Mouse (Mus musculus): ENCODE data around the gene Slc25a48.
A peak's percentile ranks its signal among the peaks of the same experiment; 100 is the strongest.

Slc25a48 gene

DNA sequence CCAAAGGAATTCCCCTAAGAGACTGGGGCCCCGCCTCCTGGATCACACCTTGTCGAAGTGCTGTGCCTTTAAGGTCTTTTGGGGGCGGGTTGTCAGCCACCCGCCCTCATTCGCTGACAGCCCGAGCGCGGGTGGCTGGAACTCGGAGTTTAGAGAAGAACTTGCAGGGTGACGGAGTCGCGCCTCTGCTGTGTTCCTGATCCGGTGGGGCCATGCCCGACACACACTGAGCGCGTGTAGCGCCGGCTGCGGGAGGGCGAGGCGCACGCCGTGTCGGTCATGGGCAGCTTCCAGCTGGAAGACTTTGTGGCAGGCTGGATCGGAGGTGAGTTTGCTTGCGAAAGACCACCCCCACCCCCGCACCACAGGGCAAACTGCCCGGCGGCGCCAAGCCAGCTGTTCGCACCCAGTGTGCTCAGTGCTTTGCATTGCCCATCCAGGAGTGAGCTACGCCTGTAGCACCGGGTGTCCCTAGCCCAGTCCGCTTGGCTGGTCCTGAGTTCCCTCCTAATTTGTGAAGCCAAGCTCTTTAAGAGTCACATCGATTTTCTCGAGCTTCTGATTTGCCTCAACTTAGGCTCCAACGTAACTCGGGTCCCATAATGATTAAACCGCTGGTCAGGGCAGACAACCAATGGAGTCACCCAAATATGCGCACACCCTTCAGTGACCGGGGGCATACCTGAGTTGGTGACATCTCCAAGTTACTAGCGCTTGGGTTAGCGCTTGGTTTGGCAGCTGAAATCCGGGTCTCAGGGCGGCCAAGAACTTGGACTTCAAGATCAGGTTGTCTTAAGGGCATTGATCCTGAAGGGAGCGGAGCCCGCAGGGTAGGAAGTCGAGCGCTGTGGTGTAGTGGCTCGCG lies at the start of gene Slc25a48:
Gene Slc25a48 (plus strand): TSS at position 145 of the 865 bp plus-strand sequence.
- DNase-seq (ENCODE audit: low spot score in 2 of 2): no peak

DNA sequence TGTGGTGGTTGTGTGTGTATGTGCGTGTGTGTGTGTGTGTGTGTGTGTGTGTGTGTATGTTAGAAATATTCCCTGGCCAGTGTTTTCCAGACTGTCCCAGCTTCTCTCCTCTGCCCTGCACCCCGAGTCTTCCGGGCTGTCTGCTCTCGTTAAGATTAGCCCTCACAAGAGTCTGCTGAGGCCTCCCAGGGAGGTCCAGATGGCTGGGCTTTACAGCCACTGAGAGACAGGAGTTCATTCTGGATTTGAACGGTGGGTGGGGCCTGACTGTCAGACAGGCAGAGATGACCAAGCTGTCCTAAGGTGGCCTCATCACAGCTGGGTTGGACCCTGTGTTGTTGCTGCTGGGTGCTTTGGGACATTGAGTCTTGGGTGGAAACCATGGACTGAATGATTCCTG lies 40.6 kb upstream of the Slc25a48 start:
- peak in 1 of 2 experiments; percentile 39 for DNase-seq (ENCODE audit: low spot score in 2 of 2)

GRCm38 (mm10) chr13:56401186-56401585 lies 37.0 kb upstream of the Slc25a48 start:
- no peak for DNase-seq (ENCODE audit: low spot score in 2 of 2)

DNA sequence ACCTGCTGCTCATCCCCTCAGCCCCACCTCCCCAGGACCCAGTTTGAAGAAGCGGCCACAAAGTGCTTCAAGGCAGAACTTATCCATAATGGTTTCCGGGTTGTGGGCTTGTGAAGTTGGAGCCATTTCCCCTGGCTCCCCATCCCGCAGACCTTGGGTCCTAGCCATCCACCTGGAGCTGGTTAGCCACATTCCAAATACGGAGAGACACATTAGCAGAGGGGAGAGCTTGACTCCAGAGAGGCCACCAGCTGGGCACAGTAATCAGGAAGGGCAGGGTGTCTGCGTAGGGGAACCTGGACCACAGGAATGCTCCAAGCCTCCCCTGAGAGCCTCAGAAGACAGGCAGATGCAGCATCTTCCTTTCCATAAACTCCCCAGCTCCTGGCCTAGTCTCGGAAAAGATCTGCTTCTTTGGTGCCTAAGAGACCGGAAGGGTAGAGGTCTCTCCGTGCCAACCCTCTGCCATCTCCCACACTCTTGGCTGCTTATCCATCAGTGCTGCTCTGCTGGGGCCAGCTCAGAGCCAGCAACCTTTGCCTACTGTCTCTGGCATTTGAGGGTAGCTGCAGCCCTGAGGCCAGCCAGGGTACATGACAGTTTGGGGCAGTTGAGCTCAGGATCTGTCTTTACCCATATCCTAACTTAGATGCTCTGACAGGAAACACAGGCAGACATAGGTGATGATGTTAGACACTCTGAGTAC lies 34.6 kb upstream of the Slc25a48 start:
- DNase-seq (ENCODE audit: low spot score in 2 of 2): no peak

- DNase-seq (ENCODE audit: low spot score in 2 of 2): no peak
Observed at GRCm38 (mm10) chr13:56404511-56405140, 33.5 kb upstream of the Slc25a48 start.

DNA sequence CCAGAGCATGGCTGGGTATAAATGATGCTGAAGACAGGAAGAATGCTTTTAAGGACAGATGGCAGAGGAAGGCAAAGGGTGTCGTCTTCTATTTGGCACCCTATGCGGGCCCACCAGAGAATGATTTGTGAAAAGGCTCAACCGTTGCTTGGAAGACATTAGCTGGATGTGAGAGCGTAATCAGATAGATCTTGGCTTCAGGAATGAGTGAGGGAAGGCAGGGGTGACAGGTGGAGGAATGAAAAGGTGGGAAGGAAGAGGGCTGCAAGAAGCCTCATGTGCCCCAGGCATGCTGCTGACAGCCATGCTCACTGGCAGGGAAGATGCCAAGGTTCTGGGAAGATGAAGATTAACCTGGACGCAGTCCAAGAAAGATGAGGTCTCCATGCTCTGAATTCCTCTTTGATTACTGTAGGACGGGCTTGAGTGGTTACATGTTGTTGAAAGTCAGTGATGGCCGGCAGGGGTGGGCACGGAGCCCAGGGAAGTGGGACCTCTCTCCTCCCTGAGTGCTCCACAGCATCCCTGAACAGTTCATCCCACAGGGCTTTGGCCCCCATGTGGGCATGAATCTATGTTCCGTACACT lies 25.8 kb upstream of the Slc25a48 start:
- DNase-seq (ENCODE audit: low spot score in 2 of 2): peak in 1 of 2 experiments; percentile 33

DNA sequence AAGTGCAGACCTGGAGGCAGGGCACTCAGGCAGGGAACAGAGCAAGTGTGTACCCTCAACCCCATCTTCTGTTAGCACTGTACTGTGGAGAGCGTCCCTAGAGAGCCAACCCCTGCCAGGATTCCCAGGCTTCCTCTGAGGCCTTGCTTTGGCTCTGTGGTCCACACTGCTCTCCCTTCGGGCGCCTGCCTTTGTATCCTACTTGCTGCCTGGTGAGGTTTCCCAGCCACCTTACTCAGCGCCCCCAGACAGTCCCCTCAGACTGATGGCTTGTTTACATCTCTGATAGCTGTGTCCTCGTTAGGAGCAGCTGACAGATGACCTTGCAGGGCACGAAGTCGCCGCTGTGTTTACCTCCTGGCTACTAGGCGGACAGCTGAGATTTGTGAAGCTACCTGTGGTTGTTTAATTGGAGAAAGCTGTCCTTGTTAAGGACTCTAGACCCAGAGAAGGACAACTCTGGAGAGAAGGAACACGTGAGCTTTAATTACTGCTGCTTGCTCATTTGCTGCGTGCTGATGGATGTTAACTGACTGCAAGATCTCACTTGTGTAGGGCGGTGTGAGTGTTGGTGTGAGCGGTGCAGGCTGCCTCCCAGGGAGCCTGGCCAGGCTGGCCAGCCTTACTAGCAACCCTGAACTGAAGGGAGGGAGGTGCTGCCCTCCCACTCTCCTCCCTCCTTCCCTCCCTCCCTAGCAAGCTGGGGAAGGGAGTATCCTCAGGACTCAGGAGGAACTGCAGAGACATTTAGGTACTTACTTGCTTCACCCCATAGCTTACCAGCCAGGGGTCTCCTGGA lies 19.3 kb upstream of the Slc25a48 start:
- no peak for DNase-seq (ENCODE audit: low spot score in 2 of 2)

- no peak for DNase-seq (ENCODE audit: low spot score in 2 of 2)
Observed at GRCm38 (mm10) chr13:56419538-56419937, 18.6 kb upstream of the Slc25a48 start.

DNA sequence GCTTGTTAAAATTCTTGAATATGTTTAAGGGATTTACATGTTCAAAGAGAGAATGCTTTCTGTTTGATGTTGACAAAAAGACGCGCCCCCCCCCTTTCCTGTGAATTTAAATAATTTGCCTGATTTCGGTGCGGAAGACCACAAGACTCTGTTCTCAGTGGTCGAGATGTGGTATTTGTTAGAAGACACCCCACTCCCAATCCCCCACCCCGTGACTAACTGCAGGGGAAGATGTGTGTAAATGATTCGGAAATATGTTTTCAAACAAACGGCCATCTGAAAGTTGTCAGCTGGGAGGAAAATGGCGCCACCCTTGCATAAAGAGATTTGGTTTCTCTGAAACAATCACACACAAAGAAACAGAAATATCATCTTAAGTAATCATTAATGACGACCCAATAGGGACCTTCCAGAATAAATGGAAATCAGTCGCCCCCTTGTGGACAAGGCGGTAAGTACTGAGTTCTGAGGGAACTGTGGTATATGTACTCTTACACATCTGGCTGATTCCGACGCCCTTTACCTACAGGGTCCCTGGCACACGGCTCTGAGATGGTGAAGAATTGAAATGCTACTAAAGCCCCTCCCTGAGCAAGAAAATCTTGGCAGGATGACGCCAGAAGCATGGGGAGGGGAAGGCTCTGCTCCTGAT lies 16.0 kb upstream of the Slc25a48 start:
- peak; percentile 67 to 83 for DNase-seq (ENCODE audit: low spot score in 2 of 2)

DNA sequence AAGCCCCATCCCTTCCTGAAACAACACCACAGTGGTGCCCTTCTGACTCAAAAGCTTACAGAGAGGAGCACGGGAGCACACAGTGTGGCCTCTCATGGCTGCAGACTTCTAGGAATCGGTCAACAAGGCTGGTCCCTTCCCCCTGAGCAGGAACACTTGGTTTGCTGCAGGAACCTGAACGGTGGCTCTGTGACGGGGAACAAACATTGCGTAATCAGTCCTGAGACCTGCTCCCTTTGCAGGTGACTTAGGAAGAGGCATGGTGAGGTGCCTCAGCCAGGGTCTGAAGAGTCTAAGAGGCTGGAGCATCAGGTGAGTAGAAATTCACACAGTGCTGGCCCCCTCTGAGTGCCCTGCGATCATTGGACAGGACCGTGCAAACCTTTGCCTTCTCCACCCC lies 12.2 kb upstream of the Slc25a48 start:
- no peak for DNase-seq (ENCODE audit: low spot score in 2 of 2)

GRCm38 (mm10) chr13:56426365-56426764 lies 11.8 kb upstream of the Slc25a48 start, which contains the start of gene Gm3045:
Gene Gm3045 (plus strand): TSS chr13:56426594.
- DNase-seq (ENCODE audit: low spot score in 2 of 2): no peak

DNA sequence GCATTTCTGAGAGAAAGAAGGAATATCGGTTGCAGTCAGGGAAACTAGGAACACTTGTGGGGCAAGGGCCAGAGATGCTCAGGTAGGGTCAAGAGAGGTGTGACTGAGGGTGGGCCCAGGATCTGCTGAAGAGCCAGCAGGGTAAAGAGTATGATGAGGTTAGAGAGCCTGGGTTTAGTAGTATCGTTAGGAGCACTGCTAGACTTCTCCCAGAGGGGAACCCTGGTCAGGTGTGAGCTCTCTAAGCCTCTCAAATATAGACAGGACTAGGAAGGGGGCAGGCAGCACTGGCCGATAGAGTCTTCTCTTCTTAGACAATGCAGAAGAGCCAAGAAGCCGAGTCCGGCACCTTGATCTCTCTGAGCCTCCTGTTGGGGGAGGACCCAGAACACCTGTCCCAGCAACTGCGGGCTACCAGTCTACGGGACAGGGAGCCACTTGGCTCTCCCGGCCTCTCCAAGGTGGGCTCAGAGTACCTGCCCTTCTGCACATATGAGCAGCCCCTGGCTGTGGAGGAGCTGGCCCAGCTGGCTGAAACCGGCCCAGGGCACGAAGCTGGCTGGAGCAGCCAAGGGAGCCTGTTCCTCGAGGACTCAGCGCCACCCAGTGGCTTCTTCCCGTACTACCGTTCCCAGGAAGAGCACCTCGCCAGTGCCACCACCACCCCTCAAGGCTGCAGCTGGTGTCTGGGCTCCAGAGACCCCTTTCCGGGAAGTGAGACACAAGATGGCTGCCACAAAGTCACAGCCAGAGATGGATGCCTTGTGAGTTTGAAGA lies 9.2 kb upstream of the Slc25a48 start:
- peak; percentile 88 to 92 for DNase-seq (ENCODE audit: low spot score in 2 of 2)

- no peak for DNase-seq (ENCODE audit: low spot score in 2 of 2)
Observed at GRCm38 (mm10) chr13:56432496-56432895, 5.7 kb upstream of the Slc25a48 start.

GRCm38 (mm10) chr13:56433466-56433865 lies 4.7 kb upstream of the Slc25a48 start:
- DNase-seq (ENCODE audit: low spot score in 2 of 2): peak; percentile 90 to 93

GRCm38 (mm10) chr13:56434311-56434751 lies 3.8 kb upstream of the Slc25a48 start:
- no peak for DNase-seq (ENCODE audit: low spot score in 2 of 2)

DNA sequence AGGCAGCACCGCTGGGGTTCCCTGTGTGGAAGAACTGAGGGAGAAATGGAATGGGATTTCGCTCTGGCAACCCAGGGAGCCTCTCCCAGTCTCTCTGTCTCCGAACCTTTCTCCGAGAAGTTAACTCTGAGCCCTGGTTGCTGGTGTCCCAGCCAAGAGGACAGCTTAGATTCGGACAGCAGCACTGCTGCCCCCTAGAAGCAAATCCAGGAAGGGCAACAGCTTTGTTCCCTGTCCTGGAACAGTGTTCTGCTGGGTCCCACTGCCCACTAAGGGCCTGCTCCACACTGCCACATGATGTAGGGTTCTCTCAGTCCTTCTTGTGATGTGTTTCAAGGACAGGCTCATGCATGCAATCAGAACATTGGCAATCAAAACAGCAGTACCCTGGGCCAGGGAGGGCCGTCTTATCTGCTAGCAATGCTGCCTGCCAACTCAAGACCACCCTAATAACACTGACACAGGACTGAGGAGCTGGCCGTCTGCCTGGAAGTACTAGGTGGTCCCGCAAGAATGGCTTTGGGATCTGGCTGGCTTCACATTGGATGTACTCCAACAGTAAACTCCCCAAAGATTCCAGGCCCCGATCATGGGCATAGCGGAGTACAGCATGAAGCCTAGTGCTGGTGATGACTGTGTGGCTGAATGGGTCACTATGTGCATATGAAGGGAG lies 2.4 kb upstream of the Slc25a48 start:
- DNase-seq (ENCODE audit: low spot score in 2 of 2): no peak

DNA sequence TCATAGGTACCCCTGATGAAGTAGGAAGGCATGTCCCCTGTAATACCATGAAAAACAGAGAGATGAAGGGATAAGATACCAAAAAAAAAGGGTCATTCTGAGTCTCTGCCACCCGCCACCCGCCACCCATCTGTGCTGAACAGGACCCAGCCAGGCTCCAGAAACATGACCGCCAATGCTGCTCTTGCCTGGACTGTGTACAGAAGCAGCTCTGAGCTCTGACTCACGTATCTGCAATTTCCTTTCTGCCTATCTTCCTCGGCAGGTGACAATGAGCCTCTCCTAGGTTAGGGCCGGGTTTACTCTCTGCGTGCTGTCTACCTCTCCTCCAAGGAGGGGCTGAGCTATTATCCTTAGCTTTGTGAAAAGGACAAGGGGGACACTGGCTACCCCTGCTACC lies 5.3 kb downstream of the Slc25a48 start:
- no peak for DNase-seq (ENCODE audit: low spot score in 2 of 2)

DNA sequence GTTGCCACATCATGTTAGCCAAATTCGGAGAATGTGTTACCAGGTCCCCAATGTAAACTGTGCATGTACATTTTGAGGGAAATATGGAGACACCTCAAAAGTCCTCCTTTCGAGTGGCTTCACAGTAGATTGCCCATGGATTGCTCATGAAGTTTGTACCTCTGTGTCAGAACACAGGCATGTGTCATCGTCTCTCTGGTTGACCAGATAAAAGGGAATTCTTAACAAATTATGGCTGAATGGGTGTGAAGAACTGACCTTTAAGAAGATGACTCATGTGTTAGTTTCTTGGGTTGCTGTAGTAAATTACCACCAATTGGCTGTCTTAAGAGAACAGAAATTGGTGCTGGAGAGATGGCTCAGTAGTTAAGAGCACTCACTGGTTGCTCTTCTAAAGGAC lies 6.0 kb downstream of the Slc25a48 start:
- DNase-seq (ENCODE audit: low spot score in 2 of 2): no peak

DNA sequence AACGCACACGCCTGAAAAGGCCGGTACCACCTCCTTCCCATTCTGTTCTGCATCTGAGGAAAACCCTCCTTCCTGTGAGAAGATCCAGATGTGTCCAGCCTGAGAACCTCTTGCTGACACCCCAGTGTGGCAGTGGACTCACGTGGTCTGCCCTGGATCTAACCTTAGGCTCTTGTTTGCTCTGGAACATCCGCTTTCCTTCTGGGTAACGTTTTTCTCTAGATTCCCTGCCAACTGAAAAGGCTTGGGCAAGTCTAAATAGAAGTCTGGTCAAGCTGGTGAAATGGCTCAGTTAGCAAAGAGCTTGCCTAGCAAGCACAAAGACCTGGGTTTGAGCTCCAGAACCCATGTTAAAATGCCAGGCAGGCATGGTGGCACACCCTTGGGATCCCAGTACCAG lies 6.8 kb downstream of the Slc25a48 start:
- no peak for DNase-seq (ENCODE audit: low spot score in 2 of 2)
